Mouse (Mus musculus) cortical plate, adult 2 months (tissue): ENCODE measurements around the gene Pla2g3.

Source experiments
- CTCF ChIP-seq: fragments of 200-500 bp; IDR thresholded peaks from 2 replicates; pipeline ENCODE4 v1.5.1; 2011; ENCODE audit warnings: mild to moderate bottlenecking, control low read depth, low read length; ENCODE audit not compliant: insufficient read depth; ENCODE audit errors: extremely low read depth
- POLR2A ChIP-seq: fragments of 200-500 bp; IDR thresholded peaks from 2 replicates; pipeline ENCODE4 v1.6.1; 2011; ENCODE audit warnings: mild to moderate bottlenecking, low read length, control low read depth; ENCODE audit not compliant: insufficient read depth; ENCODE audit errors: extremely low read depth

DNA sequence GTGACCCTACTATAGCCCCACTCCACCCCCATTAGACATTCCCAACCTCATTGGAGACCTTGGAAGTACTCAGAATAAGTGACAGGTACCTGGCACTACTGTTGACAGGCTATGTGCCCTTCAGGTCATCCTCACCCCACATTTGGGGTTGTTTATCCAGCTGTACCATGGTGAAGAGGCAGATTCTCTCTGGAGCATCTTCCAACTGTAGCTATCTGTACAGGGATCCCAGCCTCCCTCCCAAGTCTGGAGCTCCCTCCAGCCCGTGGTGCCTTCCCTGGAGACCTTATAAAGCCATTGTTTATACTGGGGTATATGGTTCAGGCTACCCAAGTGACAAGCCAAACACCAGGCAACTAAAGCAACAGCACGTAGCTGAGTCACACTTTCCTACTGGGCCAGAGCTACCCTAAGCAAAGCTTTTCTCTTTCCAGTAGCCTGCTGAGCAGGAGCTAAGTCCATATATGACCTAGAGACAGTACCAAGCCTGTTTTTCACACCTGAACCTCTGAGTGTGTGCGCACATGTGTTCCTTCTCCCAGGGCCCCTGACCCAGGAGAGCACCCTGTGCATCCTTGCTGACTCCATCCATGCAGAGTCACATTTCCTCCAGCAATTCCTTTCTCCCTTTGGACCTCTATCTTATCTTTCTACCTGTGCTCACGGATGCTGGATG, 31.1 kb downstream of the Pla2g3 start:
- TF ChIP-seq CTCF = no peak
- TF ChIP-seq POLR2A = no peak
